Mouse (Mus musculus) small intestine, adult 2 months (tissue): ENCODE results near the gene Selenoh. TPM values are rescaled to one million over a fixed set of nuclear protein-coding genes. Genes with fewer than 3 reads are reported as not detected.

ENCODE experiments used
- H3K27ac ChIP-seq: fragments of 200-500 bp; 2 replicates; pipeline ENCODE4 v1.5.1; 2012; ENCODE audit warnings: low read depth, low read length, control low read depth, inconsistent platforms; ENCODE audit not compliant: insufficient read depth
- H3K27me3 ChIP-seq: fragments of 200-500 bp; 2 replicates; pipeline ENCODE4 v1.6.1; 2012; ENCODE audit warnings: mild to moderate bottlenecking, moderate library complexity, low read length, inconsistent platforms; ENCODE audit not compliant: control insufficient read depth, insufficient read depth
- H3K36me3 ChIP-seq: fragments of 200-500 bp; 2 replicates; pipeline ENCODE4 v1.6.1; 2012; ENCODE audit warnings: mild to moderate bottlenecking, low read length, control low read depth, inconsistent platforms; ENCODE audit not compliant: control insufficient read depth, insufficient read depth
- H3K4me1 ChIP-seq: fragments of 200-500 bp; 2 replicates; pipeline ENCODE4 v1.6.1; 2012; ENCODE audit warnings: low read length, inconsistent platforms, mixed read lengths; ENCODE audit not compliant: control insufficient read depth, insufficient read depth, insufficient read length
- H3K4me3 ChIP-seq: fragments of 200-500 bp; 2 replicates; pipeline ENCODE4 v1.5.1; 2012; ENCODE audit warnings: low read depth, mild to moderate bottlenecking, control low read depth, inconsistent platforms, low read length, moderate library complexity
- CTCF ChIP-seq: fragments of 200-500 bp; IDR thresholded peaks from 2 replicates; pipeline ENCODE4 v1.5.1; 2012; ENCODE audit warnings: low read depth, mild to moderate bottlenecking, control low read depth, inconsistent platforms, low read length, moderate library complexity, mixed read lengths; ENCODE audit not compliant: insufficient replicate concordance, insufficient read length; ENCODE audit errors: extremely low read depth
- POLR2A ChIP-seq: fragments of 200-500 bp; IDR thresholded peaks from 2 replicates; pipeline ENCODE4 v1.6.1; 2012; ENCODE audit warnings: low read depth, mild to moderate bottlenecking, control low read depth, inconsistent platforms, low read length, moderate library complexity
- WGBS: fragments of 180-500 bp; shearing (Covaris S2); methylation state at CpG from one replicate; pipeline ENCODE4 v1.1.7; 2018; 5-methylcytosine and 5-hydroxymethylcytosine counted together
- polyA plus RNA-seq: library from polyadenylated mRNA; depleted of rRNA; stranded (reverse); fragments of >200 nt; gene quantifications from 2 replicates; pipeline ENCODE4 v1.2.3, GENCODE M21; 2012

Selenoh gene
- polyA plus RNA-seq, 1 experiment, result 47.3 TPM

- Histone ChIP-seq H3K27me3 (no peaks in the 10 kb centered on the region), H3K36me3 (0 out of 2 replicates have a peak, but pooled peaks cover 3% of the 10 kb centered on the region), H3K4me3 (peak within 1 kb of the TSS; percentile 93), H3K4me1 (peaks cover 8% of the 10 kb centered on the region), H3K27ac (peak within 1 kb of the TSS; percentile 100)
- 2% methylated on average over 15 of the region's 15 CpGs for WGBS
- TF ChIP-seq CTCF (no peak), POLR2A (peak; percentile 86; the same call in 1 of the 2 replicates)
Measured at GRCm38 (mm10) chr2:84650464-84651195, 19.9 kb downstream of the Selenoh start, which contains the start of gene Ctnnd1. Gene Ctnnd1, minus strand, starts transcription at chr2:84650765.

GRCm38 (mm10) chr2:84649674-84650073, 20.9 kb downstream of the Selenoh start:
- peaks cover 8% of the 10 kb centered on the region for H3K4me1 ChIP-seq

DNA sequence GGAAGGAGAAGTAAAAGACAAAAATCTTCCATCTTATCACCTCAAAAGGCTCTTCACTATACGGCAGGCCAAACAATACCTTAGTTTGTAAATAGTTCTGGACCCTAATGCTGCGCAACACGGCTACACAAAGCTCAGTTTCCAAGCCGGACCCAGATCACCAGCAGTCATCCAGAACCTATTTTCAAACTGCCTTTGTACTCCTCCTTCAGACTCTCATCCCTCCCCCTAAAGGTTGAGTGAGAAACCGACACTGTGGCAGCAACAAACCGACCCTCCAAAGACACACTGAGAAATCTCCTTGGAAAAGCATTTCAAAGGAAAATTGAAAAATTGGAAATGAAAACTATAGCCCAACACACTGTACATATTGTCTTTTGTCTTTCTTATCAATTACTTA, 22.2 kb downstream of the Selenoh start:
- Histone ChIP-seq H3K4me1 (peaks cover 12% of the 10 kb centered on the region), H3K36me3 (peaks cover 5% of the 10 kb centered on the region; the same call in 1 of the 2 replicates), H3K27ac (no peak overlapping the region), H3K4me3 (peak overlapping the region; percentile 54), H3K27me3 (no peaks in the 10 kb centered on the region)
- WGBS, result 12% methylated on average over 6 of the region's 6 CpGs
- TF ChIP-seq POLR2A, result no peak
- TF ChIP-seq CTCF, result no peak

More at GRCm38 (mm10) chr2:84649674-84650073, 20.9 kb downstream of the Selenoh start:
- H3K27ac ChIP-seq, result peak overlapping the region; percentile 92
- WGBS, result 2% methylated on average over 10 of the region's 10 CpGs
- peaks cover 3% of the 10 kb centered on the region; the same call in 1 of the 2 replicates for H3K36me3 ChIP-seq
- no peak for TF ChIP-seq POLR2A
- no peaks in the 10 kb centered on the region for H3K27me3 ChIP-seq
- peak overlapping the region; percentile 71 for H3K4me3 ChIP-seq

- 42% methylated on average over 6 of the region's 6 CpGs for WGBS
- Histone ChIP-seq H3K27me3 (no peaks in the 10 kb centered on the region), H3K27ac (0 out of 2 replicates have a peak overlapping the region, but pooled peaks have one; percentile 3), H3K4me1 (peaks cover 12% of the 10 kb centered on the region), H3K36me3 (peaks cover 5% of the 10 kb centered on the region; the same call in 1 of the 2 replicates), H3K4me3 (peak overlapping the region; percentile 35)
- no peak for TF ChIP-seq POLR2A
- no peak for TF ChIP-seq CTCF
Measured at GRCm38 (mm10) chr2:84647051-84647568, 23.5 kb downstream of the Selenoh start.

GRCm38 (mm10) chr2:84646138-84646537, 24.4 kb downstream of the Selenoh start:
- TF ChIP-seq POLR2A (no peak), CTCF (no peak)
- Histone ChIP-seq H3K36me3 (peaks cover 8% of the 10 kb centered on the region), H3K4me3 (no peak overlapping the region), H3K27me3 (no peaks in the 10 kb centered on the region), H3K4me1 (peaks cover 14% of the 10 kb centered on the region), H3K27ac (no peak overlapping the region)
- 12% methylated on average over 1 of the region's 1 CpGs for WGBS

- Histone ChIP-seq H3K27me3 (no peaks in the 10 kb centered on the region), H3K4me3 (no peak overlapping the region), H3K27ac (no peak overlapping the region), H3K36me3 (peaks cover 5% of the 10 kb centered on the region), H3K4me1 (peaks cover 25% of the 10 kb centered on the region; the same call in 1 of the 2 replicates)
- TF ChIP-seq CTCF, result no peak
- TF ChIP-seq POLR2A, result no peak
Measured at GRCm38 (mm10) chr2:84640833-84641232, 29.7 kb downstream of the Selenoh start.
